Mouse (Mus musculus) embryonic facial prominence, embryonic 12.5 days (tissue): ENCODE data around the gene Psap. TPM values are rescaled to one million over a fixed set of nuclear protein-coding genes. Genes with fewer than 3 reads are reported as not detected.

Experiments
- ATAC-seq: fragments of 200-750 bp; cut with Nextera tagmentation; 2 replicates; pipeline ENCODE4 v1.8.0; 2017; ENCODE audit not compliant: insufficient number of reproducible peaks, insufficient read depth, low FRiP score, low TSS enrichment
- H3K27ac ChIP-seq: fragments of 300-500 bp; sonication (generic); 2 replicates; pipeline ENCODE4 v1.5.1; 2016; ENCODE audit warnings: mild to moderate bottlenecking
- H3K27me3 ChIP-seq: fragments of 300-500 bp; sonication (generic); 2 replicates; pipeline ENCODE4 v1.6.1; 2016; ENCODE audit warnings: mild to moderate bottlenecking, moderate library complexity
- H3K36me3 ChIP-seq: fragments of 300-500 bp; sonication (generic); 2 replicates; pipeline ENCODE4 v1.6.1; 2016; ENCODE audit warnings: mild to moderate bottlenecking
- H3K4me1 ChIP-seq: fragments of 300-500 bp; sonication (generic); 2 replicates; pipeline ENCODE4 v1.6.1; 2016
- H3K4me2 ChIP-seq: fragments of 300-500 bp; sonication (generic); replicated peaks from 2 replicates; pipeline ENCODE4 v1.6.1; 2016; ENCODE audit warnings: mild to moderate bottlenecking, moderate library complexity
- H3K4me3 ChIP-seq: fragments of 300-500 bp; sonication (generic); 2 replicates; pipeline ENCODE4 v1.5.1; 2016; ENCODE audit warnings: mild to moderate bottlenecking
- H3K9ac ChIP-seq: fragments of 300-500 bp; sonication (generic); 2 replicates; pipeline ENCODE4 v1.6.1; 2016; ENCODE audit warnings: mild to moderate bottlenecking, moderate library complexity
- H3K9me3 ChIP-seq: fragments of 300-500 bp; sonication (generic); 2 replicates; pipeline ENCODE4 v1.6.1; 2016; ENCODE audit warnings: mild to moderate bottlenecking, moderate library complexity
- WGBS: fragments of 180-500 bp; shearing (Covaris S2); methylation state at CpG from one replicate; pipeline ENCODE4 v1.1.7; 2016; 5-methylcytosine and 5-hydroxymethylcytosine counted together
- polyA plus RNA-seq: library from polyadenylated mRNA; unstranded; fragments of >200 nt; fragmentation: Nextera tagmentation; extraction: Ambion mirVana; gene quantifications from 2 replicates; pipeline ENCODE4 v1.2.1, GENCODE M21; 2016

Psap gene
- polyA plus RNA-seq, 1 experiment from 2014 or later: 75.7 TPM

GRCm38 (mm10) chr10:60334583-60334982 is 57.2 kb downstream of the Psap start:
- Histone ChIP-seq H3K9me3 (no peaks in the 10 kb centered on the region), H3K27me3 (no peaks in the 10 kb centered on the region), H3K9ac (no peak overlapping the region), H3K4me1 (peaks cover 2% of the 10 kb centered on the region; the same call in 1 of the 2 replicates), H3K4me3 (no peak overlapping the region), H3K36me3 (no peaks in the 10 kb centered on the region), H3K27ac (no peak overlapping the region), H3K4me2 (no peak overlapping the region)
- no peak for ATAC-seq
- WGBS: 71% methylated on average over 7 of the region's 7 CpGs

- H3K27ac ChIP-seq: no peak overlapping the region
- H3K4me2 ChIP-seq: no peak overlapping the region
- no peaks in the 10 kb centered on the region for H3K4me1 ChIP-seq
- H3K27me3 ChIP-seq: no peaks in the 10 kb centered on the region
- H3K9ac ChIP-seq: no peak overlapping the region
- WGBS: 90% methylated on average over 4 of the region's 4 CpGs
- H3K36me3 ChIP-seq: no peaks in the 10 kb centered on the region
- ATAC-seq: no peak
- H3K4me3 ChIP-seq: no peak overlapping the region
- H3K9me3 ChIP-seq: no peaks in the 10 kb centered on the region
Observed at GRCm38 (mm10) chr10:60335021-60335420, 57.6 kb downstream of the Psap start.

- ATAC-seq: no peak
- WGBS: 73% methylated on average over 9 of the region's 9 CpGs
- H3K4me2 ChIP-seq: no peak overlapping the region
Observed at GRCm38 (mm10) chr10:60341528-60341927, 64.1 kb downstream of the Psap start.

GRCm38 (mm10) chr10:60344111-60344510 is 66.7 kb downstream of the Psap start:
- WGBS: 69% methylated on average over 3 of the region's 3 CpGs
- ATAC-seq: no peak
- H3K4me3 ChIP-seq: no peak overlapping the region
- H3K9me3 ChIP-seq: no peaks in the 10 kb centered on the region
- H3K36me3 ChIP-seq: no peaks in the 10 kb centered on the region
- no peak overlapping the region for H3K4me2 ChIP-seq
- H3K27me3 ChIP-seq: 0 out of 2 replicates have a peak, but pooled peaks cover 7% of the 10 kb centered on the region
- no peak overlapping the region for H3K27ac ChIP-seq
- H3K4me1 ChIP-seq: peaks cover 25% of the 10 kb centered on the region
- no peak overlapping the region for H3K9ac ChIP-seq

More at GRCm38 (mm10) chr10:60341528-60341927, 64.1 kb downstream of the Psap start:
- Histone ChIP-seq H3K4me3 (no peak overlapping the region), H3K4me1 (peaks cover 2% of the 10 kb centered on the region), H3K27ac (no peak overlapping the region), H3K9me3 (no peaks in the 10 kb centered on the region), H3K36me3 (no peaks in the 10 kb centered on the region), H3K9ac (no peak overlapping the region), H3K27me3 (0 out of 2 replicates have a peak, but pooled peaks cover under 1% of the 10 kb centered on the region)

GRCm38 (mm10) chr10:60346056-60346455 is 68.6 kb downstream of the Psap start:
- Histone ChIP-seq H3K4me1 (peaks cover 36% of the 10 kb centered on the region), H3K27ac (no peak overlapping the region), H3K4me2 (0 out of 2 replicates have a peak overlapping the region, but pooled peaks have one; percentile 56)

GRCm38 (mm10) chr10:60346701-60347405 is 69.4 kb downstream of the Psap start, which contains the start of gene Vsir:
TSS of gene Vsir (plus strand) at chr10:60346851.
- Histone ChIP-seq H3K27ac (no peak within 1 kb of the TSS), H3K4me2 (peak within 1 kb of the TSS; percentile 56), H3K4me3 (peak within 1 kb of the TSS; percentile 34), H3K36me3 (no peaks in the 10 kb centered on the region), H3K9me3 (no peaks in the 10 kb centered on the region), H3K27me3 (0 out of 2 replicates have a peak, but pooled peaks cover 7% of the 10 kb centered on the region), H3K9ac (peak within 1 kb of the TSS; percentile 39), H3K4me1 (peaks cover 43% of the 10 kb centered on the region)
- ATAC-seq: no peak
- WGBS: under 1% methylated on average over 37 of the region's 37 CpGs

More at GRCm38 (mm10) chr10:60346056-60346455, 68.6 kb downstream of the Psap start:
- no peak overlapping the region for H3K4me3 ChIP-seq
- no peaks in the 10 kb centered on the region for H3K36me3 ChIP-seq
- ATAC-seq: no peak
- H3K9me3 ChIP-seq: no peaks in the 10 kb centered on the region
- 80% methylated on average over 4 of the region's 4 CpGs for WGBS
- 0 out of 2 replicates have a peak, but pooled peaks cover 7% of the 10 kb centered on the region for H3K27me3 ChIP-seq
- H3K9ac ChIP-seq: no peak overlapping the region

- H3K4me1 ChIP-seq: peaks cover 51% of the 10 kb centered on the region
- peak overlapping the region; percentile 56; the same call in 1 of the 2 replicates for H3K4me2 ChIP-seq
- H3K27me3 ChIP-seq: 0 out of 2 replicates have a peak, but pooled peaks cover 7% of the 10 kb centered on the region
- no peak overlapping the region for H3K9ac ChIP-seq
- H3K9me3 ChIP-seq: no peaks in the 10 kb centered on the region
- H3K4me3 ChIP-seq: no peak overlapping the region
- no peak overlapping the region for H3K27ac ChIP-seq
- no peak for ATAC-seq
- no peaks in the 10 kb centered on the region for H3K36me3 ChIP-seq
- 34% methylated on average over 9 of the region's 9 CpGs for WGBS
Observed at GRCm38 (mm10) chr10:60347768-60348610, 70.6 kb downstream of the Psap start.

- no peak for ATAC-seq
- Histone ChIP-seq H3K27me3 (0 out of 2 replicates have a peak, but pooled peaks cover 7% of the 10 kb centered on the region), H3K4me1 (peaks cover 60% of the 10 kb centered on the region), H3K27ac (no peak overlapping the region), H3K4me3 (no peak overlapping the region), H3K4me2 (no peak overlapping the region), H3K9ac (no peak overlapping the region), H3K36me3 (no peaks in the 10 kb centered on the region), H3K9me3 (no peaks in the 10 kb centered on the region)
- 35% methylated on average over 6 of the region's 6 CpGs for WGBS
Observed at GRCm38 (mm10) chr10:60349056-60349455, 71.6 kb downstream of the Psap start.

GRCm38 (mm10) chr10:60349644-60350043 is 72.2 kb downstream of the Psap start:
- 0 out of 2 replicates have a peak, but pooled peaks cover 7% of the 10 kb centered on the region for H3K27me3 ChIP-seq
- no peaks in the 10 kb centered on the region for H3K36me3 ChIP-seq
- no peak overlapping the region for H3K4me3 ChIP-seq
- no peak overlapping the region for H3K9ac ChIP-seq
- no peak overlapping the region for H3K4me2 ChIP-seq
- H3K4me1 ChIP-seq: peaks cover 60% of the 10 kb centered on the region
- H3K27ac ChIP-seq: no peak overlapping the region
- no peaks in the 10 kb centered on the region for H3K9me3 ChIP-seq
- 93% methylated on average over 5 of the region's 5 CpGs for WGBS
- ATAC-seq: no peak

- H3K36me3 ChIP-seq: no peaks in the 10 kb centered on the region
- 0 out of 2 replicates have a peak, but pooled peaks cover 7% of the 10 kb centered on the region for H3K27me3 ChIP-seq
- no peaks in the 10 kb centered on the region for H3K9me3 ChIP-seq
- ATAC-seq: no peak
- peak overlapping the region; percentile 80; the same call in 1 of the 2 replicates for H3K27ac ChIP-seq
- 47% methylated on average over 5 of the region's 5 CpGs for WGBS
- peak overlapping the region; percentile 33 for H3K4me2 ChIP-seq
- peaks cover 65% of the 10 kb centered on the region for H3K4me1 ChIP-seq
- no peak overlapping the region for H3K9ac ChIP-seq
- H3K4me3 ChIP-seq: no peak overlapping the region
Observed at GRCm38 (mm10) chr10:60350077-60350804, 72.8 kb downstream of the Psap start.

- peaks cover 67% of the 10 kb centered on the region for H3K4me1 ChIP-seq
- no peak overlapping the region for H3K9ac ChIP-seq
- H3K4me2 ChIP-seq: peak overlapping the region; percentile 33
- H3K27me3 ChIP-seq: 0 out of 2 replicates have a peak, but pooled peaks cover 7% of the 10 kb centered on the region
- ATAC-seq: 0 out of 2 replicates have a peak, but pooled peaks have one; percentile 19
- H3K27ac ChIP-seq: peak overlapping the region; percentile 80
- no peak overlapping the region for H3K4me3 ChIP-seq
- H3K9me3 ChIP-seq: no peaks in the 10 kb centered on the region
- WGBS: 14% methylated on average over 3 of the region's 3 CpGs
- H3K36me3 ChIP-seq: no peaks in the 10 kb centered on the region
Observed at GRCm38 (mm10) chr10:60350805-60351167, 73.4 kb downstream of the Psap start.
